Mouse (Mus musculus) limb, embryonic 14.5 days (tissue): Measurements from ENCODE around the gene Agap1. TPM values are rescaled to one million over a fixed set of nuclear protein-coding genes. Genes with fewer than 3 reads are reported as not detected.

Source experiments
- ATAC-seq: fragments of 200-750 bp; cut with Nextera tagmentation; 2 replicates; pipeline ENCODE4 v1.8.0; 2017; ENCODE audit warnings: low read depth, moderate number of reproducible peaks, moderate TSS enrichment; ENCODE audit not compliant: low FRiP score
- DNase-seq: peaks from one replicate; pipeline ENCODE4 v3.0.0-alpha.2; 2015; ENCODE audit warnings: low spot score
- H3K27ac ChIP-seq: fragments of 300-500 bp; sonication (generic); replicated peaks from 2 replicates; pipeline ENCODE4 v1.5.1; 2014; ENCODE audit warnings: low read depth, mild to moderate bottlenecking, low read length, moderate library complexity, mixed read lengths
- H3K27me3 ChIP-seq: fragments of 300-500 bp; sonication (generic); 2 replicates; pipeline ENCODE4 v1.6.1; 2014; ENCODE audit warnings: low read length, mixed read lengths; ENCODE audit not compliant: control insufficient read depth, insufficient read depth
- H3K36me3 ChIP-seq: fragments of 300-500 bp; sonication (generic); 2 replicates; pipeline ENCODE4 v1.6.1; 2014; ENCODE audit warnings: mild to moderate bottlenecking, low read length, moderate library complexity, mixed read lengths; ENCODE audit not compliant: control insufficient read depth, insufficient read depth
- H3K4me1 ChIP-seq: fragments of 300-500 bp; sonication (generic); 2 replicates; pipeline ENCODE4 v1.6.1; 2014; ENCODE audit warnings: antibody characterized with exemption, low read length, mixed read lengths; ENCODE audit not compliant: control insufficient read depth, insufficient read depth
- H3K4me2 ChIP-seq: fragments of 300-500 bp; sonication (generic); replicated peaks from 2 replicates; pipeline ENCODE4 v1.6.1; 2014; ENCODE audit warnings: low read depth, mild to moderate bottlenecking, low read length, moderate library complexity; ENCODE audit not compliant: severe bottlenecking
- H3K4me3 ChIP-seq: fragments of 300-500 bp; sonication (generic); replicated peaks from 2 replicates; pipeline ENCODE4 v1.5.1; 2014; ENCODE audit warnings: low read length
- H3K9ac ChIP-seq: fragments of 300-500 bp; sonication (generic); 2 replicates; pipeline ENCODE4 v1.6.1; 2014; ENCODE audit warnings: mild to moderate bottlenecking, low read depth, low read length, moderate library complexity; ENCODE audit not compliant: severe bottlenecking
- H3K9me3 ChIP-seq: fragments of 300-500 bp; sonication (generic); 2 replicates; pipeline ENCODE4 v1.6.1; 2016; ENCODE audit warnings: low read length; ENCODE audit not compliant: control insufficient read depth
- POLR2A ChIP-seq: fragments of 200-500 bp; IDR thresholded peaks from 2 replicates; pipeline ENCODE4 v1.8.0; 2012; ENCODE audit warnings: inconsistent platforms, mild to moderate bottlenecking, moderate library complexity, borderline replicate concordance; ENCODE audit not compliant: insufficient read depth, insufficient read length; ENCODE audit errors: extremely low read depth
- WGBS: fragments of 180-500 bp; shearing (Covaris S2); extraction: QIAGEN DNeasy Blood & Tissue Kit; methylation state at CpG from one replicate; pipeline ENCODE4 v1.1.7; 2014; 5-methylcytosine and 5-hydroxymethylcytosine counted together
- polyA plus RNA-seq, 2 experiments: library from polyadenylated mRNA; depleted of rRNA in 1 of 2; stranded (reverse) in 1 of 2; unstranded in 1 of 2; fragments of >200 nt; fragmentation: Nextera tagmentation in 1 of 2; extraction: Ambion mirVana in 1 of 2; gene quantifications; 2 replicates each; pipeline versions ENCODE4 v1.2.1 to v1.2.3; 2012 to 2014

The Agap1 gene
- polyA plus RNA-seq, 2 experiments: 16.2 to 19.5 TPM

DNA sequence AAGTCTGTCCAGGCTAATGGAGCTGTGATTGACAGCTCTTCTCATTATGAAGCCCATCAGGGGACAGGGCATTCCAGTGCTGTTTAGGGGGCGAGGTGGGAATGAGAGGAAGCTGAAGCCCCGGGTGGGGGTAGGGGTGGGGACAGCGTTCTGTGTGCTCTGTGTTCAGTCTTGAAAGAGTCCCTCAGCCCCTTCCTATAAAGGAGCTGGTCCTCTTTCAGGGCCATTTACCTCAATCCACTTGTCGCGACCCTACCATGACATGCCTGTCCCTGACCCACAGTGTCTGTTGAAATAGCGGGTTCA is 416.3 kb downstream of the Agap1 start:
- Histone ChIP-seq H3K4me1 (peaks cover 9% of the 10 kb centered on the region), H3K27ac (no peak overlapping the region), H3K9me3 (no peaks in the 10 kb centered on the region), H3K36me3 (no peaks in the 10 kb centered on the region), H3K9ac (no peak overlapping the region), H3K4me3 (no peak overlapping the region), H3K27me3 (no peaks in the 10 kb centered on the region), H3K4me2 (no peak overlapping the region)
- ATAC-seq (no peak), DNase-seq (no peak)
- TF ChIP-seq POLR2A: no peak
- 55% methylated on average over 6 of the region's 6 CpGs for WGBS

- H3K27me3 ChIP-seq: no peaks in the 10 kb centered on the region
- no peak overlapping the region for H3K9ac ChIP-seq
- H3K36me3 ChIP-seq: no peaks in the 10 kb centered on the region
- no peak overlapping the region for H3K27ac ChIP-seq
- no peak for ATAC-seq
- no peaks in the 10 kb centered on the region for H3K9me3 ChIP-seq
- no peak overlapping the region for H3K4me2 ChIP-seq
- 29% methylated on average over 5 of the region's 5 CpGs for WGBS
- no peak for DNase-seq
- peaks cover 3% of the 10 kb centered on the region; the same call in 1 of the 2 replicates for H3K4me1 ChIP-seq
- TF ChIP-seq POLR2A: no peak
- no peak overlapping the region for H3K4me3 ChIP-seq
These were observed 421.9 kb downstream of the Agap1 start for GRCm38 (mm10) chr1:89876346-89877072.

DNA sequence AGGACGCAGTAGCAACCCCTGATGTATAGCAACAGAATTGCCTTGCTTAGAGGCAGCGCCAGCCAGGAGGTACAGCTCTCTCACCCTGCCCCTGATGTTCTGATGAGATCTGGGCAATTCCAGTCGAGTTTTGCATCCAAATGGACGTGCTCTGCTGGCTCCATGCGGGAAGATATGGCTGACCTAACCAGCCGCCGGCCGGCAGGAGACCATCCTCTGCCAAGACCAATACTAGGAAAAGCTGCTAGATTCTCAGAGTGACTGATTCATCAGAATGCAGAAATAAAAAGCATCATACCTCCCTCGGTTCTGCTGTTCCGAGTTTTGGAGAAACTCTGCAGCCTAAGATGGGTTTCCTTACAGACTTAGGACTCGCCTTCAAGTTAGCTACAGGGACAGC is 423.9 kb downstream of the Agap1 start:
- Histone ChIP-seq H3K27me3 (no peaks in the 10 kb centered on the region), H3K4me3 (no peak overlapping the region), H3K4me1 (no peaks in the 10 kb centered on the region), H3K27ac (no peak overlapping the region), H3K9me3 (no peaks in the 10 kb centered on the region), H3K36me3 (no peaks in the 10 kb centered on the region), H3K9ac (no peak overlapping the region), H3K4me2 (no peak overlapping the region)
- no peak for TF ChIP-seq POLR2A
- ATAC-seq (no peak), DNase-seq (no peak)
- 91% methylated on average over 11 of the region's 11 CpGs for WGBS

DNA sequence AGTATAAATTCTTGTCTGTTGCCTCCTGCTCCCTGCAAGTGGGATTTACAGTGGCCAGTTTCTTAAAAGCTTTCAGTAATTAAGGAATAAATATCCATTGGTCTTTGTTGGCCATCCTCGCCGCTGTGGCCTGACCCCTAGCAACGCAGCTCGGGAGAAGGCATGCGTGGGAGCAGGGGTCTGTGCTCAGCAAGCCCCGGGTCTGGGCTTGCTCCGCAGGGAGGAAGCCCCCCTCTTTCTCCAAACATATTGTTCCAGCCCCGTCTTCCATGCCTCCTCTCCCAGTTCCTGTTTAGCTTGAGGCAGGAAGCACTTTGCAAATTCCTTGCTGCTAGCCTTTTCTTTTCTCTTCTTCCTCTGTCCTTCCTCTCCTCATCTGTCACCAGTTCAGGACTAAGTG is 425.6 kb downstream of the Agap1 start:
- DNase-seq: no peak
- 53% methylated on average over 8 of the region's 8 CpGs for whole genome bisulfite sequencing

GRCm38 (mm10) chr1:89880834-89881233 is 426.2 kb downstream of the Agap1 start:
- Histone ChIP-seq H3K9me3 (no peaks in the 10 kb centered on the region), H3K4me2 (no peak overlapping the region), H3K9ac (no peak overlapping the region), H3K36me3 (no peaks in the 10 kb centered on the region), H3K27ac (no peak overlapping the region), H3K4me3 (no peak overlapping the region), H3K27me3 (no peaks in the 10 kb centered on the region), H3K4me1 (peaks cover 6% of the 10 kb centered on the region; the same call in 1 of the 2 replicates)
- DNase-seq: no peak
- ATAC-seq: no peak
- TF ChIP-seq POLR2A: no peak
- 81% methylated on average over 10 of the region's 10 CpGs for WGBS

More for the DNA sequence above, 425.6 kb downstream of the Agap1 start:
- Histone ChIP-seq H3K4me1 (peaks cover 6% of the 10 kb centered on the region; the same call in 1 of the 2 replicates), H3K9me3 (no peaks in the 10 kb centered on the region), H3K4me3 (no peak overlapping the region), H3K27me3 (no peaks in the 10 kb centered on the region), H3K27ac (no peak overlapping the region), H3K36me3 (no peaks in the 10 kb centered on the region), H3K4me2 (no peak overlapping the region), H3K9ac (no peak overlapping the region)
- no peak for ATAC-seq
- no peak for TF ChIP-seq POLR2A
